Mouse (Mus musculus) E14TG2a.4 (cell line): ENCODE data around the gene Colec11.

Source experiments
- CTCF ChIP-seq: conservative IDR thresholded peaks from 2 replicates; pipeline ENCODE4 v1.5.1; 2014; ENCODE audit warnings: low read length
- NANOG ChIP-seq: IDR thresholded peaks from 2 replicates; pipeline ENCODE4 v1.6.1; 2014; ENCODE audit warnings: borderline replicate concordance, low read length, mixed read lengths

GRCm38 (mm10) chr12:28612391-28612790 is 10.8 kb downstream of the Colec11 start:
- TF ChIP-seq CTCF = no peak
- TF ChIP-seq NANOG = no peak
